Mouse (Mus musculus): ENCODE results near the gene Lrrc56. TPM values are rescaled to one million over a fixed set of nuclear protein-coding genes. Genes with fewer than 3 reads are reported as not detected.
A peak's percentile ranks its signal among the peaks of the same experiment; 100 is the strongest.

Gene Lrrc56
- total RNA-seq, 2 experiments from 2014 or later: 4.7 to 4.9 TPM

DNA sequence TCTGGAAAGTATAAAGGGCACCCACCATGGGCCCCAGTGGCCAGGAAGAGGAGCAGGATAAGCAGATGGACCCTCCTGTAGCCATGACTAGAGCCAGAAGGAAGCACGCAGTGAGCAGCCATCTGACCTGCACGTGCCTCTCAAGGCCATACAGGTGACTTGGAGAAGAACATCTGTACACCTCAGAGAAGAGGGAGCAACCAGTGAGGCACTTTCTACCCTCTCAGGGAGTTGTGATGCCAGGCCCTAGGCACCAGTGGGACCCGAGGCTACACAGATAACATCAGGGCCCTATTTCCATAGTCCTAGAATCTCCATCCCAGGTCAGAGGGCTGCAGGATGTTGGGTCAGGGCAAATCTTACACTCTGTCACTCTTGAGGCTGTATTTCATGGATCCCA, 3.7 kb upstream of the Lrrc56 start:
- intact Hi-C loops (cut with DNase I): no loop called here
- no peak for DNase-seq (ENCODE audit: extremely low spot score in 1 of 2, low spot score in 2 of 2)

DNA sequence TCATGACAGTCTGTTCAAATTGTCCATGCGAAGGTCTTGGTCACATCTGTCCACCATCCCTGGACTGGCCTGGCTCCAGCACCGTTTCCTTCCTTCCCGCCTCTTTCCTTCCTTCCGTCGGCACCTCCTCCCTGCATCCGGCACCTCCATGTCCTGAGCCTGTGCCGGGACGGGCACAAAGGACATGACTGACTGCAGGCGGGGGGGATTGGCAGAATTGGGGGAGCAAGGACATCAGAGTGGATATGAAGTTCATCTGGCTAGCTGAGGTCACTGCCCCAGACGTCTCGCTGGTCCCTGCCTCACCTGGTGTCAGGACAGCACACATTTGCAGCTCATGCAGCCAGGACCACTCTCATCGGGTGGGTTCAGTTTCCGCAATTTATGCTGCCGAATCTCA, 2.9 kb upstream of the Lrrc56 start:
- intact Hi-C loops (cut with DNase I): no loop called here
- DNase-seq (ENCODE audit: extremely low spot score in 1 of 2, low spot score in 2 of 2): peak in 1 of 2 experiments; percentile 46

DNA sequence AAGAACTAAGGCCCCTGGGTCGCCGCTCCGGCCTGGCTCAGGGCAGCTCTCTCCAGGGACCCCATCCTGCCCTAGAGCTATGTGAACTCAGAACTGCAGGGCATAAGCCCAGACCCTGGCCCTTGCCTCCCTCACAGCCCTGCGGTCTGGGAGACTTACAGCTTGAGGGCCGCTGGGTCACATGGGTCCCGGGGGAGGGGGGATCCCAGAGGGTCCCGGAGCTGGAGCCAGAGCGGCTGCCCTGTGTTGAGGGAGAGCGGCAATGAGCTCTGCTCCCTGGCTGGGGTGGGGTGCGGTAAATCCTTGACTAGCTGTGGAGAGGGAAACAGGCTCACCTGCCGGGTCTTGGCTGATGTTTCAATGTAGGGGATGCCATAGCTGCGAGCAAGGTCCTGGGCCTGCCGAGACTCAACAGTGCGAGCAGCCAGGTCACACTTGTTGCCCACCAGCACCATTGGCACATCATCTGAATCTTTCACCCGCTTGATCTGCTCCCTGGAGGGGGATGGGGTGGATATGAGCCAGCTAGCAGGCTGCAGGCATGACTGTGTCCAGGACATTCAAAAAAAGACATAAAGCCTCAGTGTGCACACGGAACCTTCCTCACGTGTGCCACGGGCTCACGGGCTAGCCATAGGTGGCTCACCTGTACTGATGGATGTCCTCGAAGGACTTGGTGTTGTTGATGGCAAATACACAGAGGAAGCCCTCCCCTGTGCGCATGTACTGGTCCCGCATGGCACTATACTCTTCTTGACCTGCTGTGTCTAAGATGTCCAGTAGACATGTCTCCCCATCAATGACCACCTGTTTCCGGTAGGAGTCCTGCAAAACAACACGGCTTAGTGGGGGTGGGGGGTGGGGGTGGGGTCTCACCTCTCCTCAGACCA, 1.9 kb upstream of the Lrrc56 start:
- intact Hi-C loops (cut with DNase I): no loop called here

DNA sequence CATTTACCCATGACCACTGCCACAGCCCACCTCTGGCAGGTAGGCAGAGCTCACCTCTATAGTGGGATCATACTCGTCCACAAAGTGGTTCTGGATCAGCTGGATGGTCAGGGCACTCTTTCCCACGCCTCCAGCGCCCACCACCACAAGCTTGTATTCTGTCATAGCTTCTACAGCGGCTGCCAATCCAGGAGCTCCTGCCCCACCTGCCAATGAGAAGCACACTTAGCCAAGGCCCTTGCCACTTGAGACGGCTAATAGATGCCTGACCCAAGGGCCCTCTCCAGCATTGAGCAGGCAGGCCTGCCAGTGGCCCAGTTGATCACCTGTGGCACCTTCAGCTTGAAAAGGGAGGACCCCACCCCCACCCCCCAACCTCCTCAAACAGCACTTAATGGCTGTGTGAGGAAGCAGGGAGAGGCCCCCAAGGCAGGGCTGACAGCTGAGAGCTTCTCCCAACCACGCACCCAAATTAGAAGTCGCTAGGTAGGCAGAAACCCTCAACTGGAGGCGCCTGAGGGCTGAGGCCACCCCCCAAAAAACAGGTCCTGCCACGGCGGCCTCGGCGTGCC, 1.1 kb upstream of the Lrrc56 start:
- intact Hi-C loops (cut with DNase I): no loop called here
- DNase-seq (ENCODE audit: extremely low spot score in 1 of 2, low spot score in 2 of 2): no peak

More for the DNA sequence above, 1.9 kb upstream of the Lrrc56 start:
- peak in 1 of 2 experiments; percentile 42 for DNase-seq (ENCODE audit: extremely low spot score in 1 of 2, low spot score in 2 of 2)

DNA sequence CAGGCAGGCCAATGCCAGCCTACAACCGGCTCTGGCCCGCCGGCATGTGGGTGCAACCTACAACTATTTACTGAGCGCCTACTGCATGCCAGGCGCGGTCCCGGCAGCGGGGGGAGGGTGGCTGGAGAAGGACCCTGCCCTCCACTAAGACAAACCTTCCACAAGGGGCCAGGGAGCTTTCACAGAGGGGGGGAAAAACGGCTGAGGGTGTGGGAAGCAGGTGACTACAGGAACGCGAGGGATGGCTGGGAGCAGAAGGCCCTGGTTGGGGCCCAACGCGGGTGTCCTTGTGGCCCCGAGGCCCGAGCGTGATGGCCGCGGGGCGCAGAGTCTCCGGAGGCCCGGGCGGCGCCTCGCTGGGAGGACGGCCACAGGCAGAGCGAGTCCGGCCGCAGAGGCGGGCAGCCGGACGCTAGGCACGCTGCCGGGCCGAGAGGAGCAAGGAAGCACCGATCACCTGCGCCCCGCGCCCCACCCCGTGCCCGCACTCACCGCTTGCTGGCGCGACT, 555 bp upstream of the Lrrc56 start:
- peak in 1 of 2 experiments; percentile 66 for DNase-seq (ENCODE audit: extremely low spot score in 1 of 2, low spot score in 2 of 2)
- intact Hi-C loops (cut with DNase I): no loop called here

DNA sequence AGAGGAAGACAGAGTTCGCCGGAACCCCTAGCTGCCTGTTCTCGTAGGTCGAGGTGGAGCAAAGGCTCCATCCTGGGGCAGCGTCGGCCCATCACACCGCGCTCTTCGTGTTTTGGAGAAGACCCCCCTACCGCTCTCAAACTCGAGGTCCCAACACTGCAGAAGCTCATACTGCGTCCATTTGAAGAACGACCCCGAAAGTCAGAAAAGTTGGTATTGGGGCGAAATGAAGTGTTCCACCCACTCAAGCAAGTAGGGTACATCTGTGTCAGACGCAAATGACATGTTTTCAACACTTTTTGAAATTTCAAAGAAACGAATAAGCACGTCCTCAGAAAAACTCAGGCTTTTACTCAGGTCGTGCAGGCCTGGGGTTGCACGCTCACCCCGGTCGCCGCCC, 452 bp downstream of the Lrrc56 start:
- no peak for DNase-seq (ENCODE audit: extremely low spot score in 1 of 2, low spot score in 2 of 2)
- intact Hi-C loops (cut with DNase I): no loop called here

DNA sequence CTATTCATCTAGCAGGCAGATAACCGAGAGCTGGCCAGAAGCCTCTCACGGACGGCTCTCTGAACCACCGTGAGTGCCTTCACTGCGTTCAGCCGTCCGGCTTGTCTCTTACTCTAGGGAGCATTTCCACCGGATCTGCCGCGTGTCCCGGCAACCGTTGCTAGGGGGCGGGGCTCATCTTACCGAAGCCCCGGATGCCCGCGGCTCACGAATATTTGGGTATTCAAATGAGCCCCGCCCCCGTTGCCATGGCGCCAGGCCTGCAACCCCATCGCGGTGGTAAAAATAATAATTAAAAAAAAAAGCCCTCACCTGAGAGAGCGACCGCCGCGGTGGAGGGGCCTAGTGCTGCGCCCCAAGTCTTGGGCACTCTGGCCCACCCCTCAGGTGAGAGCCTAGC, 873 bp downstream of the Lrrc56 start:
- intact Hi-C loops (cut with DNase I): no loop called here
- peak; percentile 88 to 95 for DNase-seq (ENCODE audit: extremely low spot score in 1 of 2, low spot score in 2 of 2)

DNA sequence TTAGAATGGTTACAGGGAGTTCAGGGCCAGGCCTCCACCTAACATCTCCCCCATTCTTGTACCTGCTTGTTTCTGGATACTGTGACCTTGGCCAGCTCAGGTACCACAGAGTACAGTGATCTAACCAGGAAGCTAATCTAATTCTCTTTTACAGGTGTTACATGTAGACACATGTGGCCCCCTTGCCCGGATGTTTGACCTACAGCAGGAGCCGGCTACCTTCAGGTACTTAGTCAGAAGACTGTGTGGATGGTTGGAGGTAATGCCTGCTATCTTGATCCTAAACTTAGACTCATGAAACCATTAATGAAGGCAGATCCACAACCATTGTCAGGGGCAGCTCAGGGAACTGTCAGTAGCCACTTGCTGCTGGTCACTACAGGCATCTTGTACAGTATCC, 1.8 kb downstream of the Lrrc56 start:
- intact Hi-C loops (cut with DNase I): no loop called here
- DNase-seq (ENCODE audit: extremely low spot score in 1 of 2, low spot score in 2 of 2): no peak

DNA sequence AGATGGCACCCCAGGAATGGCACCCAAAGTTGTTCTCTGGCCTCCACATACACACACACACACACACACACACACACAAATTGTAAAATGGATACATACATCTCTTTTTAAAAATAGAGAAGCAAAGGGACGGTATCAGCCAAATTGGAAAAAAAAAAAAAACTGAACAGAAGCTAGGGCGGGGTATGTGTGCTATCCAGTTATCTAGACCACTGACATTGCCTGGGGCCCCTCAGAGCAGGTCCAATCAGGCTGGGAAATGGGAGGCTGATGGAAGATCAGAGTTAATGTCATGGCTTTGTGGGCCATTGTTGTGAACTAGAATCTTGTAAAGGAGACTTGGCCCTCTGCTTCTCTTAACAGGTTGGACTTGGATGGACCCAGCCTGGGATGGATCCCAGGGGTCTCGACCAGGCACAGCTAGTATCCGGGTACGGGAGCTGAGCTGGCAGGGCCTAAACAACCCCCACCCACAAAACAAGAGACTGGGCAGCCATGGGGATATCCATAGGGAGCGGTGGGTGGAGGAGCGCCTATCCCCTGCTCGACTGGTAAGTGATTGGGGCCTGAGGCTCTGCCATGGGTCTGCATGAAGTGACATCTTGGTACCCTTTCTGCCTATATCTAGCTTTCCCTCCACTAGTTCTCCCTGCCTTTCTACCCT, 2.8 kb downstream of the Lrrc56 start:
- intact Hi-C loops (cut with DNase I): no loop called here

DNA sequence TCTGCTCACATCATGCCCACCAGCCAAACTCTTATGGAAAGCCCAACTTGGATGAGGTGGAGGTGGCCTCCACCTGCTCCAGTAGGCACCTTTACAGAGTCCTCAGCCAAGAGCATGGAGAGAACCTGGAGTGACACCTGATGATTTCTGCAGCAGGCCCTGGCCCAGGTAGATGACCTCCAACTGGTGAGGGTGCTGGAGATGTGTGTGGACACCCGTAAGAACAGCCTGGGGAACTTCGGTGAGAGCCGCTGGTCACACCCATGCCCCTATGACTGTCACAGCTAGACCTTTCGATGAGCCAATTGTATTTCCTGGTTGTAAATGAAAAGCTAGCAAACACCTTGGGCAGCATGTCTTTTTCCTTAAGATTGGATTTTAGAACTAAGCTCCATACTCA, 4.2 kb downstream of the Lrrc56 start:
- DNase-seq (ENCODE audit: extremely low spot score in 1 of 2, low spot score in 2 of 2): no peak
- intact Hi-C loops (cut with DNase I): no loop called here

More for the DNA sequence above, 2.8 kb downstream of the Lrrc56 start:
- no peak for DNase-seq (ENCODE audit: extremely low spot score in 1 of 2, low spot score in 2 of 2)

DNA sequence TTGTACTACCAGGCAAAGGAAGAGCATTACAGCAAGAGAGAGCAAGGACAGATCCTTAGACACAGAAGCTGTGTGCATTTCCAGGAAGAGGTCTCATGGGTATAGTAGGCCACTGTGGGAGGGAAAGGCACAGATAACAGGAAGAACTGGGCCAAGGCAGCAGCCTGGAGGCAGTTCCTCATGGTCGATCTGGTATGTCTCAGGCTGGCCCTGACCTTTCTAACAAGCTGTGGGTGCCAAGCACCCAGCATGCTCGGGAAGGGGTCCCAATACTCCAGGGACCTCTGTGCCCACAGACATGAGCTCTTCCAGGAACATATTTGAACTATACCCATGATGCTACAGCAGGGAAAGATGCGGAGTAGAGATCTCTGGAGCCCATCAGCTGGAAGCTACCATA, 10.6 kb downstream of the Lrrc56 start:
- intact Hi-C loops (cut with DNase I): no loop called here
- DNase-seq (ENCODE audit: extremely low spot score in 1 of 2, low spot score in 2 of 2): no peak

DNA sequence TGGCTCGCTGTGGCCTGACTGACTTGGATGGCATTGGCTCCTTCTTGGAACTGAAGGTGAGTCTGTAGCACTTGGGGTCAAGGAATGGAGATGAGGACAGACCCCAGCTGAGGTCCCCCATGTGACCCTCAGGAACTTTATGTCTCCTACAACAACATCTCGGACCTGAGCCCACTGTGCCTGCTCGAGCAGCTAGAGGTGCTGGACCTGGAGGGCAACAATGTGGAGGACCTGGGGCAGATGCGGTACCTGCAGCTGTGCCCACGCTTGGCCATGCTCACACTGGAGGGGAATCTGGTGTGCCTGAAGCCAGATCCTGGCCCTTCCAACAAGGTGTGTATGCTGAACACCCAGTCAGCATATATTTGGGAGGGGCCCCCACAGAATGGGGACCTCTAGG, 11.5 kb downstream of the Lrrc56 start:
- no peak for DNase-seq (ENCODE audit: extremely low spot score in 1 of 2, low spot score in 2 of 2)
- intact Hi-C loops (cut with DNase I): no loop called here

DNA sequence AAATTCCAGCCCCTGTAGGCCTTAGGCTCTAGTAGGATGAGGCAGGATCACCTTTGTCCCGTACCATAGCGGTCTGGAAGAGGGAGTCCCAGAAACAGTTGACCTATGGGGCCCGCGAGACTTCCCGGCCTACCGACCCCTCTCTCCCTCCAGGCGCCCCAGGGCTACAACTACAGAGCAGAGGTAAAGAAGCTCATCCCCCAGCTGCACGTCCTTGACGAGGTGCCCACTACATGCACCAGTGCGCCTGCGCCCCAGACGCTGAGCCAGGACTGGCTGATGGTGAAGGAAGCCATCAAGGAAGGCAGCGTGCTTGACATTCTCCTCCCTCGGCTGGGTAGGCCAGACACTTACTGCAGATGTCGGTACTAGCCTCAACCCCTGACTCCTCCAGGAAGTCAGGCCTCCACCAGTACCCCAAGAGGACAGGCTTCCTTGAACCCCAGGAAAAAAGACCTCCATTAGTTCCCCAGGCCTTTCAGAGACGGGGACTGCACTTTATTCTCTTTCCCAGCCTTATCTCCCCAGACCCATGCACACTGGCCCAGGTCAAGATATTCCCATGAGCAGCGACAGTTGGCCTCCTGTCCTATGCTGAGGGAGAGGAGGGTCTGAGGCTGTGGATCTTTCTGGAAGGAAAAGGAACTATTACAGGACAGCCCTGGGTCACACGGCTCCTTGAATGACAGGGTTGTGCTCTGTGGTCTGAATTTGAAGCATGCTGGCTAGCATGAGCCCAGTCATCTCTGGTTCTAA, 12.4 kb downstream of the Lrrc56 start:
- no peak for DNase-seq (ENCODE audit: extremely low spot score in 1 of 2, low spot score in 2 of 2)
- intact Hi-C loops (cut with DNase I): no loop called here

DNA sequence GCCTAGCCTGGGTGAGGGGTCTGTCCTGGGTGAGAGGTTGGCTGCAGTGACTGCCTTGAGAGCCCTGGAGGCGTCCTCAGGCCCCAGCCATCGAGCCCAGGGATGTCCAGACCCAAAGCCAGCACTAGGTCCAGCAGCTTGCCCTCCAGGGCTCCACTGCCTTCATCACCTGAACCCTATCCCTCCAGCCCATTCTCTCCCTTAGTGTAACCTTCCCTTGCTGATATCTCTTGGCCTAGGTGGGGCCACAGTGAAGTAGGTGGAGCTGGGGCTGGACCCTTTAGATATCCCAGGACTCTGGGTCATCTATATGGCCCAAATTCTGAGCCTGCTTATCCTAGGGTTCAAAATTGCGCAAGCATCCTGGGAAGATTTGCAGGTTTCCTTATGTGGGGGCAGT, 15.6 kb downstream of the Lrrc56 start:
- intact Hi-C loops (cut with DNase I): no loop called here
- no peak for DNase-seq (ENCODE audit: extremely low spot score in 1 of 2, low spot score in 2 of 2)

DNA sequence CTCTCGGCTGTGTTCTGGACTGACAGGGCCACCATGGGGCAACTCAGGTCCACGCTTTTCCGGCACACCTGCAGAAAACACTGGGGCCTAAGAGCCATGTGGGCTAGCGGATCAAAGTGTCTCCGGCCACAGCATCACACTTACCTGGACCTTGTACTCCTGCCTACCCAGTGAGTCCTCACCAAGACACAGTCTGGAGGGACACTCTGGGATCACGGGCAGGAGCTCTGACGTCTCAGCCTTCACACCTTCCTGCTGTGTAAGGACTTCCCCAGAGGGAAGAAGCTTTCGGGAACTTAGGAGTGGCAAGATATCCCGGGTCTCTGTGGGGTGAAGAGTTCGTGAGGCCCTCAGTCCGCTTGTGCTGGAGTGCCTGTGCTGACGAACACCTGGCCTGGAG, 16.2 kb downstream of the Lrrc56 start:
- no peak for DNase-seq (ENCODE audit: extremely low spot score in 1 of 2, low spot score in 2 of 2)
- intact Hi-C loops (cut with DNase I): no loop called here

DNA sequence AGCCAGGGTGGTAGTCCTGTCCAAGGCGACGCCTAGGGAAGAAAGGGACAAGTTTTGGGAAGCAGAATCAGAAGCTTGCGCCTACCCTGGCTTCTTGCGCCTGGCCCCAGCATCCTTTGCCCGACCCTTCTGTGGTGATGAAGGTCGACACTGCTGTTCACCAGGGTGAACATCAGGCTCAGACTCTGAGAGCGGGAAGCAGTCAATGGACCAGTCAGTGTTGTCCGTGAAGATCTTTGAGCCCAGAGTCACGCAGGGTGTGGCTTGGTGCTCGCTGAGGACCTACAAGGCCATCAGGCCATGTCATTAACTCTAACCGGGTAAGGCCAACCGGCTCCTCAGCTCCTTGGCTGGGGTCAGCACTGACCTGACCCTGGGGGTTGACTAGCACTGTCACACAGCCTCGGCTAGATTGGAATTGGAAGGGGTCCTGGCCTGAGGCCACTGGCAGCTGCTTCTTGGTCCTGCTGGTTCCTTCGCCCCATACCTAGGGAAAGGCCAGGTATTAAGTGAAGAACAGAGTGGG, 16.7 kb downstream of the Lrrc56 start:
- DNase-seq (ENCODE audit: extremely low spot score in 1 of 2, low spot score in 2 of 2): no peak
- intact Hi-C loops (cut with DNase I): no loop called here

DNA sequence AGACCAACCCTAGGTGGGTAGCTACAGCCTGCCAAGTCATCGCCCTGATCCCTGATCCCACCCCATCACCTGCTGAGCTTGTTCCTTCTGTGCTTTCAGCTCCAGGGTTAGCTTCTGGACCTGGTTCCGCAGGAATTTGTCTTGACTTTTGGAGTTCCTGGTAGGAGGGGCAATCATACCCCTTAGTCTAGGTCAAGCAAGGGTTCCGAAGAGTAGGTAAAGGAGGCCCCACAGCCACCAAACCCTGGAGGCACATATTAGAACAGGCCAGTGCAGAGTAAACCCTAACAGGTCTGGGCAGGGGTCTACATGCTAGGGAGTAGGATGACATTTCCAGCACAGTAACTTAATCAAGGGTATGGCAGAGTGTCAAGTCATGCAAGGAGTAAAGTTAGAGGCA, 19.2 kb downstream of the Lrrc56 start:
- DNase-seq (ENCODE audit: extremely low spot score in 1 of 2, low spot score in 2 of 2): no peak
- intact Hi-C loops (cut with DNase I): no loop called here

DNA sequence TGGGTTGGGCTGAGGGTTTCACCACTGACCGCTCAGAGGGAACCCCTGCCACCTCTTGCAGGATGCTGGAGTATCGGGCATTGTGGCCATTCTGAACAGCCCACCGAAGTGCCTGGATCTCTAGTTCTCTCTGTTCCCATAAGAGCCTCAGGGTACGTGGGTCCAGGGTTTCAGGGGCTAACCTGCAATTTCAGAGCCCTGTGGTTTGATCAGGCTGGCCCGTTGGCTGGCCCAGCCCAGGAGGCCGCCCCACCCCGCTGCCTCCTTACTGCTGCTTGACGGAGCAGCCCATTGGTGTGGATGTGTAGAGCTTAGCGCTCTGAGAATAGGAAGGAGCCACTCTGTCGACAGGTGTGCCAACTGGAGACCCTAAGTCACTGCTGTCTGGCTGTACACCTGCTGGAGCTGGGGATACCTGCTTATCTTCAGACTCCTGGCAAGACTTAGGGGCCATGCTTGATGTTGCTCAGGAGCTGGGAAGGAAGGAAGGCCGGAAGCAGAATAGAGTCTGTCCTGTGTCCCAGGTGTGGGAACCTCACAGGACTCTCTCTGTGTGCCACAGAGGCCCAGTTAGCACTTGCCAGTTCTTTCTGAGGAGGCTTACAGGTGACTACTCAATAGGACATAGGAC, 19.8 kb downstream of the Lrrc56 start, which contains the start of gene Lmntd2:
Lmntd2 (minus strand) TSS at position 476 of the 631 bp plus-strand sequence.
- intact Hi-C loops (cut with DNase I): no loop called here

More for the DNA sequence above, 19.8 kb downstream of the Lrrc56 start, which contains the start of gene Lmntd2:
- no peak for DNase-seq (ENCODE audit: extremely low spot score in 1 of 2, low spot score in 2 of 2)

All from left cerebral cortex, postnatal 10 days (tissue).